Mouse (Mus musculus) myocyte (in vitro differentiated cells): ENCODE data around the gene Thrsp.

Experiments used
- CEBPB ChIP-seq: IDR thresholded peaks from 2 replicates; pipeline ENCODE4 v1.6.1; 2011; ENCODE audit warnings: mild to moderate bottlenecking, moderate library complexity; ENCODE audit not compliant: poor library complexity, insufficient read depth, severe bottlenecking
- E2F4 ChIP-seq: IDR thresholded peaks from one replicate; pipeline ENCODE4 v1.6.1; 2011; ENCODE audit warnings: mild to moderate bottlenecking, control low read depth, moderate library complexity; ENCODE audit not compliant: insufficient read depth
- MAX ChIP-seq: IDR thresholded peaks from one replicate; pipeline ENCODE4 v1.6.1; 2011; ENCODE audit warnings: low read depth, mild to moderate bottlenecking, control low read depth
- MYOD1 ChIP-seq, 3 experiments: IDR thresholded peaks; one replicate each; pipeline ENCODE4 v1.6.1; 2011; ENCODE audit warnings: control low read depth in 2 of 3, low read depth in 2 of 3, mild to moderate bottlenecking in 2 of 3, moderate library complexity in 1 of 3; ENCODE audit not compliant: insufficient read length in 2 of 3, control insufficient read depth in 1 of 3
- MYOG ChIP-seq, 3 experiments: IDR thresholded peaks; one replicate each; pipeline ENCODE4 v1.6.1; 2011; ENCODE audit warnings: control low read depth in 2 of 3, low read depth in 2 of 3, mild to moderate bottlenecking in 2 of 3; ENCODE audit not compliant: insufficient read length in 2 of 3, control insufficient read depth in 1 of 3, insufficient read depth in 1 of 3
- POLR2A ChIP-seq: IDR thresholded peaks from one replicate; pipeline ENCODE4 v1.6.1; 2011; ENCODE audit warnings: low read depth, mild to moderate bottlenecking, control low read depth, moderate library complexity; ENCODE audit not compliant: insufficient read length
- POLR2AphosphoS2 ChIP-seq: IDR thresholded peaks from one replicate; pipeline ENCODE4 v1.6.1; 2011; ENCODE audit warnings: low read depth, control low read depth; ENCODE audit not compliant: insufficient read length
- REST ChIP-seq: IDR thresholded peaks from one replicate; pipeline ENCODE4 v1.6.1; 2011; ENCODE audit warnings: mild to moderate bottlenecking, control low read depth, moderate library complexity; ENCODE audit not compliant: insufficient read depth, insufficient read length
- TCF12 ChIP-seq: IDR thresholded peaks from one replicate; pipeline ENCODE4 v1.6.1; 2011; ENCODE audit warnings: mild to moderate bottlenecking, control low read depth; ENCODE audit not compliant: poor library complexity, insufficient read depth, severe bottlenecking
- TCF3 ChIP-seq: IDR thresholded peaks from one replicate; pipeline ENCODE4 v1.6.1; 2011; ENCODE audit warnings: low read depth, control low read depth; ENCODE audit not compliant: insufficient read length

DNA sequence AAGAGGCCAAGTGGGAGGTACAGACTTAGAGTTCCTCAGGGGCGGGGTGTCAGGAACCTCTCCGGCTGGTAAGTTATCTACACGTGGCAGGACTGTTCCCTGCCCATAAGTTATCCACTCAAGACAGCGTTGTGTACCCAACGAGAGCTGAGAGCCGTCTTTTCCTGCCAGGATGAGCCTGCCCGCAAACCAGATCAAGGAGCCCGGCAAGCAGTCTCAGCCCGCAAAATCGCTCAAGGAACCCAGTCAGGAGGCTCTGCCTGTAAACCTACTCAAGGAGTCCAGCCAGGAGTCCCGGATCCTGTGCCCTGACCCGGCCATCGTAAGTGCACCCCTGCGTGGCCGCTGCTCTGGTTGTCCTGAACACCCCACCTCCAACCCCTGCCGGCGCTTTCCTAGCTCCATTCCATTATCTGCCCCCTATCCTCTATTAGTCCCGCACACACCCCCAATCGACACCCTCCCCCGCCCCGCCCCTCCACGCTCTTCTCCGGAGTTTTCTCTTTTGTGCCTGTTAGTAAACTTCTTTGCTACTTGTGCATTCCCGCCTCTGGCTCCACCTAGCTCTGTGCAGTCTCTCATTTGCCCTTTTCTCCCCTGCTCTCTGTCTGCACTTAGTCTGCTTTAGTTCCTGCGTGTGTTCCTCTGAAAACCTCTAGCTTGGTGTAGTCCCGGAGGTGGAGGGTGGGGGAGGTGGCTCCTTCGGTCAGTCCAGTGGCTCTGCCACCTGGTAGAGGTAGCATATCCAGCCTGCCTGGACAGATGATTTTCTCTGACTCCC, 35.8 kb upstream of the Thrsp start:
- TF ChIP-seq POLR2A (no peak), MYOD1 (IDR thresholded peaks at IDR 0.05; ENCODE audit: control insufficient read depth in 1 of 3, insufficient read length in 2 of 3, low read depth in 2 of 3) (no peak), REST (no peak), TCF12 (no peak), MYOG (IDR thresholded peaks at IDR 0.05; ENCODE audit: control insufficient read depth in 1 of 3, insufficient read depth in 1 of 3, insufficient read length in 2 of 3, low read depth in 2 of 3) (no peak), POLR2AphosphoS2 (no peak), MAX (no peak), E2F4 (no peak), CEBPB (no peak), TCF3 (no peak)
